Mouse (Mus musculus) intestine, embryonic 14.5 days (tissue): ENCODE measurements around the gene Irx5. TPM values are rescaled to one million over a fixed set of nuclear protein-coding genes. Genes with fewer than 3 reads are reported as not detected.

Experiments used
- ATAC-seq: fragments of 200-750 bp; cut with Nextera tagmentation; replicated peaks from 2 replicates; pipeline ENCODE4 v1.8.0; 2017; ENCODE audit warnings: low read depth, moderate number of reproducible peaks, moderate TSS enrichment, moderate library complexity; ENCODE audit not compliant: low FRiP score, low TSS enrichment
- DNase-seq: peaks from one replicate; pipeline ENCODE4 v3.0.0-alpha.2; 2018; ENCODE audit warnings: low spot score
- H3K27ac ChIP-seq: fragments of 300-500 bp; sonication (generic); 2 replicates; pipeline ENCODE4 v1.5.1; 2014; ENCODE audit warnings: low read depth, mild to moderate bottlenecking, control low read depth
- H3K27me3 ChIP-seq: fragments of 300-500 bp; sonication (generic); replicated peaks from 2 replicates; pipeline ENCODE4 v1.6.1; 2014; ENCODE audit warnings: low read length, control low read depth; ENCODE audit not compliant: control insufficient read depth, insufficient read depth
- H3K36me3 ChIP-seq: fragments of 300-500 bp; sonication (generic); 2 replicates; pipeline ENCODE4 v1.6.1; 2014; ENCODE audit warnings: low read length, control low read depth; ENCODE audit not compliant: control insufficient read depth, insufficient read depth
- H3K4me1 ChIP-seq: fragments of 300-500 bp; sonication (generic); replicated peaks from 2 replicates; pipeline ENCODE4 v1.6.1; 2014; ENCODE audit warnings: low read length, control low read depth, mixed read lengths; ENCODE audit not compliant: control insufficient read depth, insufficient read depth
- H3K4me2 ChIP-seq: fragments of 300-500 bp; sonication (generic); 2 replicates; pipeline ENCODE4 v1.6.1; 2014; ENCODE audit warnings: low read length
- H3K4me3 ChIP-seq: fragments of 300-500 bp; sonication (generic); 2 replicates; pipeline ENCODE4 v1.5.1; 2014; ENCODE audit warnings: low read depth, low read length, control low read depth, mixed read lengths
- H3K9ac ChIP-seq: fragments of 300-500 bp; sonication (generic); 2 replicates; pipeline ENCODE4 v1.6.1; 2014; ENCODE audit warnings: mild to moderate bottlenecking, low read length
- H3K9me3 ChIP-seq: fragments of 300-500 bp; sonication (generic); 2 replicates; pipeline ENCODE4 v1.6.1; 2016; ENCODE audit warnings: low read length, control low read depth; ENCODE audit not compliant: control insufficient read depth
- WGBS: fragments of 180-500 bp; shearing (Covaris S2); extraction: QIAGEN DNeasy Blood & Tissue Kit; methylation state at CpG from one replicate; pipeline ENCODE4 v1.1.7; 2014; 5-methylcytosine and 5-hydroxymethylcytosine counted together
- polyA plus RNA-seq: library from polyadenylated mRNA; unstranded; fragments of >200 nt; fragmentation: Nextera tagmentation; extraction: Ambion mirVana; gene quantifications from 2 replicates; pipeline ENCODE4 v1.2.1, GENCODE M21; 2014

The Irx5 gene
- polyA plus RNA-seq, 1 experiment from 2014 or later: not detected

DNA sequence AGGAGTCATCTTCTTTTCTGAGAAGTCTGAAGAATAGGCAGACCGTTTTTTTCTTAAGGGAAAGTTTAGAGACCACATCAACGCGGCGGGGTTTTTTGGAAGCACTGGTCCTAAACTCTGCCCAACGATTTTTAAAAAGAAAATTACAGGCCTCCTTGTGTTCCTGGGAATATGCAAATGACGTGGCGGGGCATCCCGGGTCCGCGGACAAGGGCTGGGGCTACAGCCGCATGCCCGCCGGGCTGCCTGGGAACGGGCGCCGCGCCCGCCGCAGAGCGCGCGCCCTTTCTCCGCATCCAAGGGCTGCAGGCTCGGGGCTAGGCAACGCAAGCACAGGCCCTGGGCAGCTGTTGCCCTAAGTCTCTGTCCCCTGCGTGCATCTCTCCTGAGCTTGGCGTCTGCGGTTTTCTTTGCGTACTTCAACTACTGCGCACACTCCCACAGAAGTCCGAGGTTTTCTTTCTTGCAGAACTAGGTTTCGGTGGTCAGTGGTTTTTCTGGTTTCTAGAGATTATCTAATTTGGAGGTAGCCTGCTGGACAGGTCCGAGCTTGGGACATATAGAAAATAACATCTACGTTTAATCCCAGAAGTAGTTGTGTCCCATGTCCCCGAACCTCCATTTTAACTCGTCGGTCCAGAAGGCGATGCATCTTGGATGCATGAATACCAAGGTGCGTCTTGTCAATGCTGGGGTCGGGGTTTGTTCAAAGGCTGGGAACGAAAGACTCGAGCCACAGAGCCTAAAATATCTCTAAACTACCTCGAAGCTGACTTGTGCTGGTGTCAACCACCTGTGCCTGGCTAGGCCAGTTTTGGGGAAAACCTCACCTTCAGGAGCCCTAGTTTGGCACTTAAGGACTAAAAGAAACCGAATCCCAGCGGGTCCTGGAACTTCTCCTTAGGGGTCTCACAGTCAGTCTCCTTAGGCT lies 6.1 kb downstream of the Irx5 start:
- peaks cover 7% of the 10 kb centered on the region; the same call in 1 of the 2 replicates for H3K4me1 ChIP-seq
- no peaks in the 10 kb centered on the region for H3K9me3 ChIP-seq
- WGBS: 2% methylated on average over 45 of the region's 45 CpGs
- DNase-seq (peak; percentile 69), ATAC-seq (no peak)
- no peak overlapping the region for H3K27ac ChIP-seq
- no peak overlapping the region for H3K9ac ChIP-seq
- H3K27me3 ChIP-seq: peaks cover 97% of the 10 kb centered on the region
- no peak overlapping the region for H3K4me2 ChIP-seq
- no peak overlapping the region for H3K4me3 ChIP-seq
- no peaks in the 10 kb centered on the region for H3K36me3 ChIP-seq

DNA sequence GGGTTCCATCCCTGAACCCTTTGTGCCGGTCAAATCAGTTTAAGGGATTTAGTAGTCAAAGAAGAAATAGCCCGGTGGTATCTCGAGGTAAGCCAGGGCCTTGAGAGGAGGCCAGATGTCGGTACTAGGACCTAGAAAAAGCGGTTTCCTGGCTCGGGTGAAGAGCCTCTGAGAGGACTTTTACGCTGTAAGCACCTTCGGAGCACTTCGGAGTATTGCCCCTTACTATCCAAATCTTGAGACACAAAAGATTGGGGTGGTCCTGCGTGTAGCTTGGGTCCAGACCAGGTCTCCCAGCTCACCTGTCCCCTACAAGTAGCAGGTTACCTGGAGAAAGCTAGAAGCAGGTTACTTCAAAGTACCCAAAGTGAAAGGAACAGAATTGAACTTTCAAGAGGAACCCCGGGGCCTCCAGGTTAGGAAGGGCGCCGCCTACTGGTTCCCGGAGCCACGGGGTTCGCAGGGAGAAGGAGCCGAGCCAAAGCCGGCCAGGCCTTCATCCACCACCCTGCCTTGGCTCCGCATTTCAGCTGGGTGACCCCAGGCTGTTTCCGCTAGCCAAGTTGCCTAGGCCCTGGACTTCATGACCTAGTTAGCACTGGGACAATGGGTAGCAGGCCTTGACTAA lies 6.8 kb downstream of the Irx5 start:
- WGBS: 6% methylated on average over 20 of the region's 20 CpGs
- Histone ChIP-seq H3K4me2 (no peak overlapping the region), H3K9ac (no peak overlapping the region), H3K9me3 (no peaks in the 10 kb centered on the region), H3K36me3 (no peaks in the 10 kb centered on the region), H3K27me3 (peaks cover 97% of the 10 kb centered on the region), H3K4me1 (peaks cover 7% of the 10 kb centered on the region; the same call in 1 of the 2 replicates), H3K4me3 (no peak overlapping the region), H3K27ac (no peak overlapping the region)
- peak; percentile 82 for DNase-seq
- no peak for ATAC-seq

DNA sequence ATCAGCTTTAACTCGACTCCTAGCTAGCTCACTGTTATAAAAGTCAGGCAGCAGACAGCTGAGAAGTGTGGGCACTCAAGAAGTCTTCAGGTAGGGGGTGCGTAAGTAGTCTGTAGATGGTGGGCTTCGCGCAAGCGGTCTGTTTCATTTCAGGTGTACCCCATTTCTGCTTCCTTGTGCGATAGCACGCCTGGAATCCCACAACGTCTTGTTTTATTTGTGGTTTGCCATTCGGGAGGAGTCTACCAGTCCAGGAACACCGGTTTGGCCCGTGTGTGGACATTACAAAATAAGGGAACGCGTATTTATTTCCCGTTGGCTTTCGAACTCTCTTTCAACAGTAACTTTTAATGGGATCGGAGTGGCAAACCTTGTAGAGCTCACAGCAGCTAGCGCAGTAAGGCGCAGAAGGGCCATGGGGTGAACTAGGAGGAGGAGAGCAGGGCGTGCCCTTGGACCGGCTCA lies 7.4 kb downstream of the Irx5 start:
- H3K4me1 ChIP-seq: peaks cover 6% of the 10 kb centered on the region; the same call in 1 of the 2 replicates
- H3K36me3 ChIP-seq: no peaks in the 10 kb centered on the region
- ATAC-seq (no peak), DNase-seq (no peak)
- H3K9ac ChIP-seq: no peak overlapping the region
- no peaks in the 10 kb centered on the region for H3K9me3 ChIP-seq
- H3K27me3 ChIP-seq: peaks cover 97% of the 10 kb centered on the region
- no peak overlapping the region for H3K4me3 ChIP-seq
- WGBS: 11% methylated on average over 20 of the region's 20 CpGs
- no peak overlapping the region for H3K4me2 ChIP-seq
- H3K27ac ChIP-seq: no peak overlapping the region

DNA sequence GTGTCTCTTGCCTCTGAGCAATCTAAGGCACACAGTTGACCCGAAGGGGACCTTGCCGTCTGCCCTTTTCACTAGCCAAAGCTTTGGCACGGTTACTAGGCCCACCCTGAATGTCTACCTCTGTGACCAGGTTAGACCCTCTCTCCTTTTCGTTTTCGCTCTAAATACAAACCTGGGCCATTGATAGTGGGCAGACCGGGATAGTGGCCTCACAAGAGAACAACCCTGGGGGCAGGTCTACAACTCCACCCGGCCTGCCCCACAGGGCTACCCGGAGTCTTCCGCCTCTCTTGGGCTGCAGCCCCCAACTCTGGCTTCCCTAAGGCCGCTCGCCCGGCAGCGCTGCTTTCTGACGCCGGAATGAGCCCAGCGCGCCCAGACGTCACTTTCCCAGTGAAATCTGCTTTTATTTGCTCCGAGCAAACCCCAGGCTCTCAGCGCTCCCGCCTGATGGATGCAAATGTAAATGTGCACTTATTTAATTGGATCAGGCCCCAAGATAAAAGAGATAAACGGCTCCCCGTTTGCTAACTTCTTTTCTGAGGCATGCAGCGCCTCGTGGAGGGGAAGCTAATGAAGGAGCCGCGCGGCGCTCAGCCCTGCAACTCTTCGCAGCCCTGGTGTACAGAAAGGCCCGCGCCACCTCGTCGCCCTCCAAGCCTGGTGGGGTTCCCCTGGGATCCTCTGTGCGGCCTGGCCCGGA lies 8.0 kb downstream of the Irx5 start:
- no peak overlapping the region for H3K4me2 ChIP-seq
- peak; percentile 82 for DNase-seq
- H3K27ac ChIP-seq: no peak overlapping the region
- no peak overlapping the region for H3K4me3 ChIP-seq
- no peaks in the 10 kb centered on the region for H3K9me3 ChIP-seq
- no peaks in the 10 kb centered on the region for H3K4me1 ChIP-seq
- WGBS: 1% methylated on average over 35 of the region's 36 CpGs
- H3K27me3 ChIP-seq: peaks cover 97% of the 10 kb centered on the region
- H3K36me3 ChIP-seq: no peaks in the 10 kb centered on the region
- no peak for ATAC-seq
- H3K9ac ChIP-seq: no peak overlapping the region

DNA sequence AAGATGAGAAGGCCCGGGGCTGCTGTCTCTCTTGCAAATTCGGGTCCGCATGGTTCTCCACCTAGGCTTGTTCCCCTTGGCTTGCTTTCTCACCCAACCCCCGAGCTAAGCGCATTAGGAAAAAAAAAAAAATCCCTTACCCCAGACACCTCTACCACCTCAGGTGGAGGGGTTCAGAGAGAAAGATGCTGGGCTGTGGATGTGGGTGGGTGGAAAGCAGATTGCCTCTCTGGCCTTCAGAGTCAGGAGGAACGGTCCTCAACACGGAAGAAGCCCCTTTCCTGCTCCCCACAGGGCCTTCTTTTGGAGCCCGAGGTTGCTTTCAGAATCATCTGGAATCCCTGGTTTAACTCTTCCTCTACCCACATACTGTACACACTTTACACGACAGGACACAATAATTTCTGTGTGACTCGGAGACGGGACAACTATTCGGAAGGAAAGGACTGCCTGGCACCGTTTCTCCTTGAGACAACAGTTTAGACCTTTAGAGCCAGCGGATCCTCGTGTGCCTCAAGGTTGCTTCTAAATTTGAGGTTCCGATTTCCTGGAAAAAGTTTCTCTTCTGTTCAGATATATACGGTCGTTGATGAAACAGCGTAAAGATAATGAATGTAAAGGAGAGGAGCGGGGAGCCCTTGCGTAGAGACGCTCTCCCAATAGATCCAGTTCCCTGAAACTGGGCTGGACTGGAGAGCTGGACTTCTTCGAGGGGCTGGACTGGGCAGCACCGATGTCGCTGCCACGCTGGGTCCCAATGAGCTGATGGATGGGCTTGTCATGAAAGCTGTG lies 8.7 kb downstream of the Irx5 start:
- no peak overlapping the region for H3K4me2 ChIP-seq
- 6% methylated on average over 26 of the region's 26 CpGs for WGBS

DNA sequence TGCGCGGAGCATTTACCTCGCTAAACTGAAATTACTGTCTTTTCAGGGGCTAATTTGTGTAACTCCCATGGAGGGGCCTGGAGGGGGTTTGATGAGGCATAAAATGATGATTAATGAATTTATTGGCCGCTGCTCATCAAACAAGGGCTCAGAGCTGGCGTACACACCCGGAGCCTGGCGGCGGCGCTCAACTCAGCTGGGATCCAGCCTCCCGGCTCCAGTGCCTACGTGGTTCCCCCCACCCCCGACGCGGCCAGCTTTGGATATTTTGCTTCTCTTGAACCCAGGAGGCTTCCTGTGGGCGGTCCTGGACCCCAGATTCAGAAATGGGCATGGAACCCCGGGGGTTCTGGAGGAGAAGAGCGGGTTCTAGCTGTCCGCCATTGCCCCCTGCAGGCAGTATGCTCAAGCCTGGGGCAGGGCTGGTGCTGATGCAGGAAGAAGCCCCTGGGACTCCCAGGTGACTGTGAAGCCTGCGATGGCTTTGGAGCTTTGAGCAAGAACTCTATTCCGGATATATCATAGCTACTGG lies 9.4 kb downstream of the Irx5 start:
- no peak for ATAC-seq
- no peaks in the 10 kb centered on the region for H3K4me1 ChIP-seq
- no peaks in the 10 kb centered on the region for H3K9me3 ChIP-seq
- no peak for DNase-seq
- no peak overlapping the region for H3K4me3 ChIP-seq
- no peak overlapping the region for H3K4me2 ChIP-seq
- no peaks in the 10 kb centered on the region for H3K36me3 ChIP-seq
- peaks cover 89% of the 10 kb centered on the region for H3K27me3 ChIP-seq
- H3K9ac ChIP-seq: no peak overlapping the region
- WGBS: 4% methylated on average over 20 of the region's 20 CpGs
- H3K27ac ChIP-seq: no peak overlapping the region

More for the DNA sequence above, 8.7 kb downstream of the Irx5 start:
- no peaks in the 10 kb centered on the region for H3K9me3 ChIP-seq
- H3K27me3 ChIP-seq: peaks cover 93% of the 10 kb centered on the region
- no peak overlapping the region for H3K4me3 ChIP-seq
- peak; percentile 77 for DNase-seq
- no peaks in the 10 kb centered on the region for H3K4me1 ChIP-seq
- H3K27ac ChIP-seq: no peak overlapping the region
- no peaks in the 10 kb centered on the region for H3K36me3 ChIP-seq
- H3K9ac ChIP-seq: no peak overlapping the region
- ATAC-seq: no peak

DNA sequence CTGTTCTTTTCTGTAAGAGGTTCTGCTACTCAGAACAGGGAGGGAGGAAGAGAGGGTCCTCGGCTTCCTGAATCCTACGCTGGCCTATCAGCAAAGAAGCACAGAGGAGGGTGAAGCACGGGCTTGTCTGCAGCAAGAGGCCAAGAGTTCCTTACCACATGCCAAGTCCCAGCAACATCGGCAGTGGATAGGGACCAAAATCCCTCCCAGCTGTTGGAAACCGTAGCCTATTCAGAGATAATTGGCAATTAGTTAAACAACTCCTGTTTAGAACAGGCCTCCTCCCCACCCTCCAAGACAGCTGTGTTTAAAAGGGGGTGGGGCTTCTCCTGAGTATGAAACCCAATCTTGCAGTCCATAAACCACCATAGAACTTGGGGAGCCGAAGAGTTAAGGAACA lies 22.1 kb downstream of the Irx5 start:
- Histone ChIP-seq H3K27me3 (peaks cover 18% of the 10 kb centered on the region), H3K9ac (no peak overlapping the region), H3K4me3 (no peak overlapping the region), H3K36me3 (no peaks in the 10 kb centered on the region), H3K27ac (no peak overlapping the region), H3K4me1 (0 out of 2 replicates have a peak, but pooled peaks cover 5% of the 10 kb centered on the region), H3K9me3 (no peaks in the 10 kb centered on the region), H3K4me2 (no peak overlapping the region)
- ATAC-seq (no peak), DNase-seq (no peak)
- WGBS: 32% methylated on average over 6 of the region's 6 CpGs
